Mouse (Mus musculus): ENCODE data around the gene Col1a2. TPM values are rescaled to one million over a fixed set of nuclear protein-coding genes. Genes with fewer than 3 reads are reported as not detected.

The Col1a2 gene
- total RNA-seq, 2 experiments from 2014 or later, result 0.19 to 0.51 TPM

DNA sequence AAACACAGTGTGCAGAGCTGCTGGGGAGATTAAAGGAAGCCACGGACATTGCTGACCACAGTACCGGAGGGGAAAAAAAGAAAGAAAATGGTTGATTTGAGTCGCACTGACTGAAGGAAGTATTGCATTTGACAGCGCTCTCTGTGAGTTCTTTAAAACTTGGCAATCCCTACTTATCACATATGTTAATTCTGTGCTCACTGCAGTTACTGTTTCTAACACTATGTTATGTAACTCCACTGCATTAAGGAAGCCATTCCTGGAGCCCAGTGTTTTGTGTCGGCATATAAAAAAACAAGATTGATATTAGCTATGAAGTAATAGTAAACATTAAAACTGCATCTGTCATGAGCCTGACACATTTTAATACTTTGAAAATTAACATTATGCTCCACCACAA lies 73.1 kb downstream of the Col1a2 start:
- ATAC-seq (replicated peaks; ENCODE audit: low FRiP score, poor library complexity, severe bottlenecking), result no peak

GRCm38 (mm10) chr6:4578343-4578742 lies 73.7 kb downstream of the Col1a2 start:
- ATAC-seq (replicated peaks; ENCODE audit: low FRiP score, poor library complexity, severe bottlenecking), result no peak

GRCm38 (mm10) chr6:4579620-4580019 lies 75.0 kb downstream of the Col1a2 start:
- no peak for ATAC-seq (replicated peaks; ENCODE audit: low FRiP score, poor library complexity, severe bottlenecking)

DNA sequence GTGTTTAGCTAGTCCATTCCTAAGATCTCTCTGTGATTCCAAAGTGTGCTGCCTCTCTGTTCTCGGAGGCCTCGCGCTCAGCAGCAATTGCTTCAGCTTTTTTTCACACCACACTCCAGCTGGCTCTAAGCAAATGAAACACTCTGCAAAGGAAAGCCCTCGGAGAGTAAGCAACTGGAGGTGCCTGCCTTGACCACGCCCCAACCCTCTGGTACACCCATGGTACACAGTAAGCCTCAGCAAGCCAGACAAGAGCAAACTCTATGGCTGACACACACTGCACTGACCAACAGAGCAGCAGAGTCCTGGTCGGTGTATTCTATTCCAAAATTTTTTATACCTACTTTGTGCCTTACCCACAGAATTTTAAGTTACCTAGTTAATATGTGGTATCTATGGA lies 78.9 kb downstream of the Col1a2 start:
- no peak for ATAC-seq (replicated peaks; ENCODE audit: low FRiP score, poor library complexity, severe bottlenecking)

GRCm38 (mm10) chr6:4587946-4588345 lies 83.3 kb downstream of the Col1a2 start:
- no peak for ATAC-seq (replicated peaks; ENCODE audit: low FRiP score, poor library complexity, severe bottlenecking)

DNA sequence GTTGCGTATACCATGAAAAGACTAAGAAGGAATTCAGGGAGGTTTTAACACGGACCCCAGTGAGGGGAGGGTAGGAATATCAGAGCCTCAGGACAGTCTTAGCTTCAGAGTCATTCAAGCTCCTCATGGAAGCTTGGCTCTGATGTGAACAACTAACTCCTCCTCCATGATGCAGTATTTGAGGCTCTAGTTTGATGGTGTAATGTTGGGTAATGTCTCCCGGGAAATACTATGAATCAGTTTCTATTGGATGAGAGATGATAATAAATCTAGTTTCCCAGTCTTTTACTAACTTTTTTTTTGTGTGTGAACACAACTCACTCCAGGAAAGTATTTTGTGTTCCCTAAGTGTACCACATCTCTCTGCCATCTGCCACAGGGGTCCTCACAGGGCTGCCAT lies 84.1 kb downstream of the Col1a2 start:
- ATAC-seq (replicated peaks; ENCODE audit: low FRiP score, poor library complexity, severe bottlenecking), result no peak

DNA sequence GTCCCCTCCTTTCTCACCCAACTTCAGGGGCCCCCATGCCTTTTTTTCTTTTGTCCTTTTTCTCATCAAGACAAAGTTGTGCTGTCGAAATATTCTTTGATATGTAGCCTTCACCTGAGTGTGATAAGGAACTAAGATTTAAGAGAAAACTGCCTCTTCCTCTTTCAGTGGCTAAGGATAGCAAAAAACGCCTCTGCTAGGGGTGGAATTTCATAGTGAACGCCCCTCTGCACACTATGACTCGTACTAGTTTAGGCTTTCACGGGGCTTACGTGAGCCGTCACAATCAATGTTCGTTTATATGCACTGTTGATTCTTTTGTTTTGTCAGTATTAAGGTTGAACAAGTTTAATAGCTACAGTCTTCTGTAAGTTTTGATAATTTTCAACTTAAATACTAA lies 85.5 kb downstream of the Col1a2 start:
- no peak for ATAC-seq (replicated peaks; ENCODE audit: low FRiP score, poor library complexity, severe bottlenecking)

Other genes starting within 250 kb of the Col1a2 start
- 5.2 and 6.7 TPM in 2 replicates for gene Casd1, start 96.0 kb downstream of the Col1a2 start, total RNA-seq (2015; ENCODE audit: low replicate concordance)
- gene Casd1, start 96.0 kb downstream of the Col1a2 start, total RNA-seq (2017; ENCODE audit: low replicate concordance), result 10.0 and 17.4 TPM in 2 replicates
- gene Sgce, start 242.4 kb downstream of the Col1a2 start, total RNA-seq (2015; ENCODE audit: low replicate concordance), result not detected in 2 replicates
- 0.42 and 2.0 TPM in 2 replicates for gene Sgce, start 242.4 kb downstream of the Col1a2 start, total RNA-seq (2017; ENCODE audit: low replicate concordance)
- 0.19 and 0.42 TPM in 2 replicates for gene Peg10, start 242.5 kb downstream of the Col1a2 start, total RNA-seq (2015; ENCODE audit: low replicate concordance)
- not detected in 2 replicates for gene Peg10, start 242.5 kb downstream of the Col1a2 start, total RNA-seq (2017; ENCODE audit: low replicate concordance)

Measured in erythroblast, adult 5-6 weeks (primary cell).